Mouse (Mus musculus) limb, embryonic 14.5 days (tissue): ENCODE measurements around the gene Noxa1. TPM values are rescaled to one million over a fixed set of nuclear protein-coding genes. Genes with fewer than 3 reads are reported as not detected.

Experiments
- ATAC-seq: fragments of 200-750 bp; cut with Nextera tagmentation; 2 replicates; pipeline ENCODE4 v1.8.0; 2017; ENCODE audit warnings: low read depth, moderate number of reproducible peaks, moderate TSS enrichment; ENCODE audit not compliant: low FRiP score
- DNase-seq: peaks from one replicate; pipeline ENCODE4 v3.0.0-alpha.2; 2015; ENCODE audit warnings: low spot score
- H3K27ac ChIP-seq: fragments of 300-500 bp; sonication (generic); replicated peaks from 2 replicates; pipeline ENCODE4 v1.5.1; 2014; ENCODE audit warnings: low read depth, mild to moderate bottlenecking, low read length, moderate library complexity, mixed read lengths
- H3K27me3 ChIP-seq: fragments of 300-500 bp; sonication (generic); 2 replicates; pipeline ENCODE4 v1.6.1; 2014; ENCODE audit warnings: low read length, mixed read lengths; ENCODE audit not compliant: control insufficient read depth, insufficient read depth
- H3K36me3 ChIP-seq: fragments of 300-500 bp; sonication (generic); 2 replicates; pipeline ENCODE4 v1.6.1; 2014; ENCODE audit warnings: mild to moderate bottlenecking, low read length, moderate library complexity, mixed read lengths; ENCODE audit not compliant: control insufficient read depth, insufficient read depth
- H3K4me1 ChIP-seq: fragments of 300-500 bp; sonication (generic); 2 replicates; pipeline ENCODE4 v1.6.1; 2014; ENCODE audit warnings: antibody characterized with exemption, low read length, mixed read lengths; ENCODE audit not compliant: control insufficient read depth, insufficient read depth
- H3K4me2 ChIP-seq: fragments of 300-500 bp; sonication (generic); replicated peaks from 2 replicates; pipeline ENCODE4 v1.6.1; 2014; ENCODE audit warnings: low read depth, mild to moderate bottlenecking, low read length, moderate library complexity; ENCODE audit not compliant: severe bottlenecking
- H3K4me3 ChIP-seq: fragments of 300-500 bp; sonication (generic); replicated peaks from 2 replicates; pipeline ENCODE4 v1.5.1; 2014; ENCODE audit warnings: low read length
- H3K9ac ChIP-seq: fragments of 300-500 bp; sonication (generic); 2 replicates; pipeline ENCODE4 v1.6.1; 2014; ENCODE audit warnings: mild to moderate bottlenecking, low read depth, low read length, moderate library complexity; ENCODE audit not compliant: severe bottlenecking
- H3K9me3 ChIP-seq: fragments of 300-500 bp; sonication (generic); 2 replicates; pipeline ENCODE4 v1.6.1; 2016; ENCODE audit warnings: low read length; ENCODE audit not compliant: control insufficient read depth
- POLR2A ChIP-seq: fragments of 200-500 bp; IDR thresholded peaks from 2 replicates; pipeline ENCODE4 v1.8.0; 2012; ENCODE audit warnings: inconsistent platforms, mild to moderate bottlenecking, moderate library complexity, borderline replicate concordance; ENCODE audit not compliant: insufficient read depth, insufficient read length; ENCODE audit errors: extremely low read depth
- WGBS: fragments of 180-500 bp; shearing (Covaris S2); extraction: QIAGEN DNeasy Blood & Tissue Kit; methylation state at CpG from one replicate; pipeline ENCODE4 v1.1.7; 2014; 5-methylcytosine and 5-hydroxymethylcytosine counted together
- polyA plus RNA-seq, 2 experiments: library from polyadenylated mRNA; depleted of rRNA in 1 of 2; stranded (reverse) in 1 of 2; unstranded in 1 of 2; fragments of >200 nt; fragmentation: Nextera tagmentation in 1 of 2; extraction: Ambion mirVana in 1 of 2; gene quantifications; 2 replicates each; pipeline versions ENCODE4 v1.2.1 to v1.2.3; 2012 to 2014

Noxa1 gene
- polyA plus RNA-seq, 2 experiments, result 0.13 to 0.15 TPM

DNA sequence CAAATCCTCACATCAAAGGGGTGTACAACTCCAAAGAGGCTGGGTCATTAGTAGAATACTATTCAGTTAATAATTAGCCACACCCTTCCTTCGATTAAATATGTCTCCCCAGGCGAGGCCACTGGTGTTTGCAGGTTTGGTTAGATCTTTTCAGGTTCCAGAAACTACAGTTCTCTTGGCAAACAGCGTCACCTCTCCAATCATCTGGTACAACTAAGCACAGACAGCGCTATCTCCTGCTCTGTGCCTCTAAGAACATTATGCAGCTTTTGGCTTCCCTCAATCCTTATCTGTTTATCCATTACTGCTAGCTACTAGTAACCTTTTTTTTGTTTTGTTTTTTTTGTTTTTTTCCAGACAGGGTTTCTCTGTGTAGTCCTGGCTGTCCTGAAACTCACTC, 25.4 kb downstream of the Noxa1 start:
- Histone ChIP-seq H3K9ac (no peak overlapping the region), H3K4me3 (no peak overlapping the region), H3K9me3 (no peaks in the 10 kb centered on the region), H3K36me3 (no peaks in the 10 kb centered on the region), H3K27ac (no peak overlapping the region), H3K4me2 (no peak overlapping the region), H3K27me3 (no peaks in the 10 kb centered on the region), H3K4me1 (no peaks in the 10 kb centered on the region)
- ATAC-seq (no peak), DNase-seq (no peak)
- WGBS, result 77% methylated on average over 4 of the region's 4 CpGs
- no peak for TF ChIP-seq POLR2A

DNA sequence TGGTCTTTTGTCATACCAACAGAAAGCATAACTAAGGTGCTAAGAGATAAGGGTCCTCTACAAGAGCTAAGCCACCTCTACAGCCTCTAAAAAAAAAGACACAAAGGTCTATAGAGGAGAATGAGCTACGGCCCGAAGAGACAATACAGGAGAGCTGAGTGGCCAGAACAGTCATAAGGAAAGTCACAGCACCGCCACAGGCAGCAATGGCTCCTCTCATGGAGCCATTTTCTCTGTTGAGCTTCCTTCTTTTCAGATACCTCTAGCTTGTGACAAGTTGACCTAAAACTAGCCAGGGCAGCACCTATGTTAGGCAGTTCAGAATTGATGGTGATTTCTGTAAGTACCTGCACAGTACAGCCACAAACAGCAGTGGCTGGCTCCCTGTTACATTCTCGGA, 28.4 kb downstream of the Noxa1 start:
- ATAC-seq (no peak), DNase-seq (no peak)
- Histone ChIP-seq H3K9me3 (no peaks in the 10 kb centered on the region), H3K36me3 (peaks cover 7% of the 10 kb centered on the region; the same call in 1 of the 2 replicates), H3K4me1 (no peaks in the 10 kb centered on the region), H3K27ac (no peak overlapping the region), H3K9ac (no peak overlapping the region), H3K4me2 (no peak overlapping the region), H3K27me3 (no peaks in the 10 kb centered on the region), H3K4me3 (no peak overlapping the region)
- WGBS, result 85% methylated on average over 4 of the region's 4 CpGs
- TF ChIP-seq POLR2A, result no peak

DNA sequence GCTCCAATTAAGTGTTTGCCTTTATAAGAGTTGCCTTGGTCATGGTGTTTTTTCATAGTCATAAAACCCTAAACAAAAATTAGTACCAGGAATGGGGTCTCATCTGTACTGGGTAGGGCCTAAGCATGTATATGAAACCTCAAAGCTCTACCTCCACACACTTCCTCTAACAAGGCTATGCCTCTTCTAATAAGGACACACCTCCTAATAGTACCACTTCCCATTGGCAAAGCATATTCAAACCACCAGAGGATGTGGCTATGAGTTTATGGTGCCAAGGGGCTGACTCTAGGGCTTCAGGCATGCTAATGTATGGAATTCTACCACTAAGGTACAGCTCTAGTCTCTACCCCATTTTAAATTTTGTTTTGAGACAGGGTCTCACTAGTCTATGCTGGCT, 29.4 kb downstream of the Noxa1 start:
- ATAC-seq, result no peak
- Histone ChIP-seq H3K27ac (no peak overlapping the region), H3K4me2 (no peak overlapping the region), H3K4me1 (no peaks in the 10 kb centered on the region), H3K4me3 (no peak overlapping the region), H3K9me3 (no peaks in the 10 kb centered on the region), H3K36me3 (peaks cover 15% of the 10 kb centered on the region), H3K27me3 (no peaks in the 10 kb centered on the region), H3K9ac (no peak overlapping the region)
- DNase-seq, result no peak
- TF ChIP-seq POLR2A, result no peak

DNA sequence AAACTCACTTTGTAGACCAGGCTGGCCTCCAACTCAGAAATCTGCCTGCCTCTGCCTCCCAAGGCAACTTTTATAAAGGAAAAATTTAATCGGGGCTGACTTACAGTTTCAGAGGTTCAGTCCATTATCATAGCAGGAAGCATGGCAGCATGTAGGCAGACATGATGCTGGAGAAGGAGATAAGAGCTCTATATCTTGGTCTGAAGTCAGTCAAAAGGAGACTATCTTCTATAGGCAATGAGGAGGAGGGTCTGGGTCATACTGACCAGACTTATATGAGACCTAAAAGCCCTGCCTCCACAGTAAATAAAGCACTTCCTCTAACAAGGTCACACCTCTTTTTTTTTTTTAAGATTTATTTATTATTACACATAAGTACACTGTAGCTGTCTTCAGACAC, 30.7 kb downstream of the Noxa1 start:
- no peaks in the 10 kb centered on the region for H3K9me3 ChIP-seq
- DNase-seq (no peak), ATAC-seq (no peak)
- H3K36me3 ChIP-seq, result peaks cover 28% of the 10 kb centered on the region
- H3K9ac ChIP-seq, result no peak overlapping the region
- 90% methylated on average over 1 of the region's 1 CpGs for WGBS
- no peak overlapping the region for H3K27ac ChIP-seq
- H3K4me2 ChIP-seq, result no peak overlapping the region
- no peak for TF ChIP-seq POLR2A
- no peaks in the 10 kb centered on the region for H3K27me3 ChIP-seq
- no peak overlapping the region for H3K4me3 ChIP-seq
- H3K4me1 ChIP-seq, result no peaks in the 10 kb centered on the region

DNA sequence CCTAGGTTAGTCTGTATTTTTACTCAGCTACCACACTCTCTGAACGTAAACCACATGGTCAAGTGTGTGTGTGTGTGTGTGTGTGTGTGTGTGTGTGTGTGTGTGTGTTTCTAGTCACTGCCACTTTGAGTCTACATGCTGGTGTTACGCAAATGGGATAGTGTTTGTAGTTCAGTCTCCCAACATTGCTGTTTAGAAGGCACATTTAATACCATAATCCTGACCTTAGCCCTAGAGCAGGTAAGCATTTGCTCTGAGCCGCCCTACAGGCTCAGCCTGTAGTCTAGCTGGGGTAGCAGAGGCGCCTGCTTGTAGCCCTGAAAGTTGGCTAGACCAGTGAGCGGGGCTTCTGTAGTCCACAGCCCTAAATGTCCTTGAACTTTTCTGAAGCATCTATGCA, 31.4 kb downstream of the Noxa1 start:
- peaks cover 33% of the 10 kb centered on the region for H3K36me3 ChIP-seq
- 94% methylated on average over 5 of the region's 5 CpGs for WGBS
- no peak overlapping the region for H3K27ac ChIP-seq
- no peaks in the 10 kb centered on the region for H3K4me1 ChIP-seq
- H3K4me3 ChIP-seq, result no peak overlapping the region
- no peaks in the 10 kb centered on the region for H3K27me3 ChIP-seq
- no peak for TF ChIP-seq POLR2A
- no peak overlapping the region for H3K9ac ChIP-seq
- DNase-seq (no peak), ATAC-seq (no peak)
- H3K4me2 ChIP-seq, result no peak overlapping the region
- H3K9me3 ChIP-seq, result no peaks in the 10 kb centered on the region

DNA sequence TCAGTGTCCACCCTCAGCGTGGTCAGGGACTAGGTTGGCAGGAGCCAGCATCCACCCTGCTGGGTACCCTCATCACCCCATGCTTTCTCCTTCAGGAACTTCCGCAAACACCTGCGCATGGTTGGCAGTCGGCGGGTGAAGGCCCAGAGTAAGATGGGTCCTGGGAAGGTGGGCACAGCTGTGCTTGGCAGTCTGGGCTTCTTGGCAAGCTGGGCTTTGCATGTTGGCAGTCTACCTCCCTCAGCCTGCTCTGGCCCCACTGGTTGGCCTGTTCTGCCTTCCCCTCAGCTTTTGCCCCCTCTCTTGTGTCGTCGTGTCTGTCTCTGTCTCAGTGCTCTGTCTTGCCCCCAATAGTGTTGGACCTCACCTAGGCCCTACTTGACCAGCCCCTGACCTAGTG, 36.0 kb downstream of the Noxa1 start:
- H3K27ac ChIP-seq, result no peak overlapping the region
- no peak for DNase-seq
- TF ChIP-seq POLR2A, result no peak
- no peaks in the 10 kb centered on the region for H3K9me3 ChIP-seq
- no peak overlapping the region for H3K4me3 ChIP-seq
- no peak overlapping the region for H3K4me2 ChIP-seq
- H3K9ac ChIP-seq, result no peak overlapping the region
- peaks cover 9% of the 10 kb centered on the region for H3K4me1 ChIP-seq
- peaks cover 49% of the 10 kb centered on the region for H3K36me3 ChIP-seq
- H3K27me3 ChIP-seq, result no peaks in the 10 kb centered on the region
- no peak for ATAC-seq
- 86% methylated on average over 7 of the region's 7 CpGs for WGBS
